Mouse (Mus musculus) G1E (cell line): ENCODE measurements around the gene Gm9008. TPM values are rescaled to one million over a fixed set of nuclear protein-coding genes. Genes with fewer than 3 reads are reported as not detected.
"Not testable (repeated sequence)": the region's sequence is repeated elsewhere in the genome, so short reads cannot be mapped to it uniquely, and the experiment has no call there.

Experiments used
- ATAC-seq: 2 replicates; pipeline ENCODE4 v1.8.0; 2016; ENCODE audit warnings: mild to moderate bottlenecking; ENCODE audit not compliant: insufficient number of reproducible peaks, poor library complexity, low FRiP score, severe bottlenecking; ENCODE audit errors: extremely low read depth
- DNase-seq: peaks from one replicate; pipeline ENCODE4 v3.0.0; 2012; ENCODE audit warnings: low spot score
- H3K27me3 ChIP-seq: 2 replicates; pipeline ENCODE4 v1.6.1; 2012; ENCODE audit warnings: mild to moderate bottlenecking, low read length, inconsistent platforms; ENCODE audit not compliant: insufficient read depth
- H3K36me3 ChIP-seq: replicated peaks from 2 replicates; pipeline ENCODE3; 2012; ENCODE audit warnings: mild to moderate bottlenecking, inconsistent platforms
- H3K4me1 ChIP-seq: 2 replicates; pipeline ENCODE4 v1.6.1; 2012; ENCODE audit warnings: low read depth, low read length, inconsistent platforms, mixed read lengths; ENCODE audit not compliant: insufficient read depth
- H3K4me3 ChIP-seq: 2 replicates; pipeline ENCODE4 v1.5.1; 2012; ENCODE audit warnings: low read depth, mild to moderate bottlenecking, inconsistent platforms, low read length, moderate library complexity, mixed read lengths
- H3K9me3 ChIP-seq: replicated peaks from 2 replicates; pipeline ENCODE4 v1.6.1; 2012; ENCODE audit warnings: inconsistent platforms
- CTCF ChIP-seq: IDR thresholded peaks from 2 replicates; pipeline ENCODE4 v1.5.1; 2012; ENCODE audit warnings: low read depth, low read length, inconsistent platforms, mixed read lengths
- GATA1 ChIP-seq: IDR thresholded peaks from 2 replicates; pipeline ENCODE4 v1.6.1; 2012; ENCODE audit warnings: borderline replicate concordance, low read length, inconsistent platforms, mixed read lengths
- GATA2 ChIP-seq: IDR thresholded peaks from 2 replicates; pipeline ENCODE4 v1.6.1; 2012; ENCODE audit warnings: low read depth, low read length, inconsistent platforms, borderline replicate concordance
- POLR2AphosphoS5 ChIP-seq: IDR thresholded peaks from 2 replicates; pipeline ENCODE4 v1.6.1; 2012; ENCODE audit warnings: low read depth, low read length, inconsistent platforms; ENCODE audit not compliant: insufficient replicate concordance
- TAL1 ChIP-seq: conservative IDR thresholded peaks from 2 replicates; pipeline ENCODE4 v1.6.1; 2012; ENCODE audit warnings: low read depth, low read length, inconsistent platforms, mixed read lengths
- polyA plus RNA-seq: library from polyadenylated mRNA; stranded (reverse); fragments of >175 nt; gene quantifications from 2 replicates; pipeline ENCODE4 v1.2.3, GENCODE M21; 2012
- total RNA-seq, 2 experiments: library from RNA; stranded (forward) in 1 of 2; stranded (reverse) in 1 of 2; fragments of 200-1000 nt in 1 of 2; fragments of >200 nt in 1 of 2; fragmentation: Nextera tagmentation in 1 of 2; gene quantifications; 2 replicates each; pipeline ENCODE4 v1.2.3; 2014 to 2017

The Gm9008 gene
- total RNA-seq (2014; fragmentation: Nextera tagmentation) (3.7 and 4.4 TPM in 2 replicates), total RNA-seq (2017) (0.70 and 1.3 TPM in 2 replicates), polyA plus RNA-seq (2.9 and 4.2 TPM in 2 replicates)

DNA sequence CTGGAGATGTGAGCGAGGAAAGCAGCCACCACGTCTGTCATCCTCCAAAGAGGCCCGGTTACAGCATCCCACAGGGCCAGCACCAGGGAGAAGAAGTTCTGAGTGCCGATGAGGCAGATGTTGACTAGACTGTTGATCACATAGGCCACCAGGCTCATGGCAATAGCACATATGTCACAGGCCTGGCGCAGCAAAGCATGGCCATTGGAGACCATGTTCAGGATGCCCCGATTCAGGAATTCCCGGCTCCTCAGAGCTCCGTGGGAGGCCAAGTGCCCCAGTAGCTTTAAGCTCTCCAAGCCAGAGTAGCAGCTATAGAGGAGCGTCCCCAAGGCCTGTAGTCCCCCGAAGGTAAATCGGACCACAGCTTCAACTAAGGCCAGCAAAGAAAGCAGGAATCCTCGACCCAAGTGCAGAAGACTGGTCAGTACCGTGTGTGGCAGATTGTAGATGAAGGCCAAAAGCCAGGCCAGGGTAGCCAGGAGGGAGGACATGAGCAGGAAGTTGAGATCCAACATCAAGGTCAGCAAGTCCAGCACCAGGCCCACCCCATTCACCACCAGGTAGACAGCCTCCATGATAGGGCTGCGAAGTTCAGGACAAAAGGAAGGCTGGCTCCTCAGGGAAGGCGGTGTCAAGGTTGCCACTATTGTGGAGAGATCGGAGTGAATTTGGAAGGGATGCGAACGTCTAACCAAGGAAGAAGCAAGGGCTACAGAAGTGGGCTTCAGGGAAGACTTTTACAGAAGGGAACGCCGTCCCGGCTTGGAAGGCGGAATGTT lies at the start of gene Gm9008:
Gm9008 (minus strand) TSS at position 731 of the 782 bp plus-strand sequence.
- H3K4me3 ChIP-seq, DNase-seq, ATAC-seq, H3K4me1 ChIP-seq, H3K27me3 ChIP-seq, H3K36me3 ChIP-seq: not testable (repeated sequence)
- H3K9me3 ChIP-seq = peaks cover 15% of the 10 kb centered on the region

DNA sequence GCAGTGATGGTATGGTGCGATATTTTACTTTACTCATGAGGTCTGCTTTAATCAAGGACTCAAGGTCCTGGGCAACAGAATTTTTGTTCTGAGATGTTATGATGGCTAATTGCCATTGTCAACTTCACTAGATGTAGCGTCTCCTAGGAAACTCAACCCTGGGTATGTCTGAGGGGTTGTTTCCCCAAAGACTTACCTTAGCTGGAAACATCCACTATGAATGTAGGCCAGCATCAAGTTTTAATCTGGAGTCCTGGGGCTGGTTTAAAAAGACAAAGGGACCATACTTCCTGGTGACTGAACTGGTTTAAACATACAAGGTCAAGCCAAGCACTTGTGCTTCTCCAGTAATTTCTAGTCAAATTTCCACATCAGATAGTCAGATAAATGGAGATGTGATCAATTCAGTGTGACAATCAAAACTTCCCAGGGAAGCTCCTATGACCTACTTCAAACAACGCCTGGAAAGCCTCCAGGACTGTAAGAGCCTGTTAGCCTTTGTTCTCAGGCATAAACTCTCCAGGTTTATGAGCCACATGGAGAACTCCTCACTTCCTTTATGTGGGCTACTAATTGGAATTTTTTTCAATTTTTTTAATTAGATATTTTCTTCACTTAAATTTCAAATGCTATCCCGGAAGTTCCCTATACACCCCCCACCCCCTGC lies 24.5 kb upstream of the Gm9008 start:
- no peaks in the 10 kb centered on the region for H3K4me1 ChIP-seq
- DNase-seq (no peak), ATAC-seq (no peak)
- H3K4me3 ChIP-seq = no peak overlapping the region
- H3K36me3 ChIP-seq = no peaks in the 10 kb centered on the region
- H3K27me3 ChIP-seq = no peaks in the 10 kb centered on the region
- no peaks in the 10 kb centered on the region for H3K9me3 ChIP-seq
- TF ChIP-seq GATA2 = no peak
- no peak for TF ChIP-seq GATA1
- no peak for TF ChIP-seq TAL1
- no peak for TF ChIP-seq POLR2AphosphoS5
- TF ChIP-seq CTCF = no peak

DNA sequence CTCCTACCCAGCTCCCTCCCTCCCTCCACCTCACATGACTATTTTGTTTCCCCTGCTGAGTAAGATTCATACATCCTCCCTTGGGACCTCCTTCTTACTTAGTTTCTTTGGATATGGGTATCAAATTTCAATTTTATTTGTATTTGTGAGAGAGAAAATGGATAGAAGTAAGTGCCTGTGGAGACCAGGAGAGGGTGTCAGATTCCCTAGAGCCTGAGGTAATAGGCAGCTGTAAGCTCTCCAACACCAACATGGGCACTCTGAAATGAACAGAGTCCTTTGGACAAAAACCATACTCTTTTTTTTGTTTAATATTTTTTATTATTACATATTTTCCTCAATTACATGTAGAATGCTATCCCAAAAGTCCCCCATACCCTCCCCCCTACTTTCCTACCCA lies 12.6 kb upstream of the Gm9008 start:
- no peak overlapping the region for H3K4me3 ChIP-seq
- TF ChIP-seq GATA2 (no peak), TAL1 (no peak), POLR2AphosphoS5 (no peak), GATA1 (no peak), CTCF (no peak)
- no peaks in the 10 kb centered on the region for H3K4me1 ChIP-seq
- H3K36me3 ChIP-seq = no peaks in the 10 kb centered on the region
- H3K9me3 ChIP-seq = 0 out of 2 replicates have a peak, but pooled peaks cover 5% of the 10 kb centered on the region
- no peaks in the 10 kb centered on the region for H3K27me3 ChIP-seq
- no peak for ATAC-seq
- DNase-seq = no peak

DNA sequence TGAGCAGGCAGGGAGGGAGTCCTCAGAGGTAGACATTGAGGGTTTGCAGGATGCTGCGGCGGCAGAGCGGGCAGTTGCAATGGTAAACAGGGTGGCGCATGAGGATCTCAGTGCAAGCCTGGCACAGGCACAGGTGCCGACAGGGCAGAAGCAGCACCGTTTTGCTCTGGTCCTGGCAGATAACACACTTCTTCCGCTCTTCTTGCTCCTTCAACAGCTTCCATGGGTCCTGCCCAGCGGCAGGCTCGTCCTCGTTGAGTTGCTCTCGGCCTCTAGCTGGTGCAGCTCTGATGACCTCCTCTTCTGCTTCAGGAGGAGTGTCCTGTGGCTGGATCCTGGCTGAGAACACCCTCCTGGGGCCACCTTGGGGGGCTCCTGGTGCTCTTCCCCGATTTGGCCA lies 1.2 kb downstream of the Gm9008 start:
- not testable (repeated sequence) for DNase-seq, H3K36me3 ChIP-seq, H3K27me3 ChIP-seq, H3K4me1 ChIP-seq, ATAC-seq, H3K4me3 ChIP-seq
- peaks cover 15% of the 10 kb centered on the region for H3K9me3 ChIP-seq

DNA sequence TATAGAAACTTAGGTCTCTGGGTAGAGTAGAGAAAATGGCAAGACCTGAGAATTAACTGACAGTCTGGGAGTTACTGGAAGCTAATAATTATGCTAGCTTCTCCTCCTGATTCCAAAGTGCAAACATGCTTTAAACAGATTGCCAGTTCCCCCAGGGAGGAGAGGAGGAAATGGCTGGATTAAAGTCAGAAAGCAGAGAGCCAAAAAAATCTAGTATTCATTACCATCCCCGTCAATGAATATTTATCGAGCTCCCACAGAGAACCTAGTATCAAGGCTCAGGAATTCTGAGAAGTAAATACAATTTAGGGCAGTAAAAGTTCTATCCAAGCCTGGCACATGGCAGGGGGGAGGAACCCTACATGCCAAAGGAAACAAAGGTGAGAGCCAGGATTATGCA lies 29.4 kb downstream of the Gm9008 start:
- Histone ChIP-seq H3K27me3 (no peaks in the 10 kb centered on the region), H3K36me3 (no peaks in the 10 kb centered on the region), H3K9me3 (no peaks in the 10 kb centered on the region), H3K4me3 (no peak overlapping the region), H3K4me1 (no peaks in the 10 kb centered on the region)
- no peak for ATAC-seq
- no peak for TF ChIP-seq TAL1
- no peak for TF ChIP-seq GATA1
- TF ChIP-seq CTCF = no peak
- TF ChIP-seq POLR2AphosphoS5 = no peak
- no peak for TF ChIP-seq GATA2
- no peak for DNase-seq
